ENCODE assay signal across 9 mouse cellular contexts in genomic region chr11:6033147-6033546, GRCm38 (mm10). TPM values are rescaled to one million over a fixed set of nuclear protein-coding genes. Genes with fewer than 3 reads are reported as not detected.
DNase-seq lines count a peak whose midpoint lies in the region; ATAC-seq and TF ChIP-seq lines count a peak whose summit lies in the region.
"Had no signal": no experiment of that assay in that cellular context is flagged by ENCODE, and none has a peak within 500 bp of the region (broad histone marks: within the 10 kb centered on the region; RNA-seq: fewer than 3 reads in every experiment).

No protein-coding gene starts in this region.

- H3K27ac ChIP-seq in cerebellum, adult 2 months (ENCODE audit: insufficient read depth, low read length) = peak overlapping the region; percentile 62
- H3K27ac ChIP-seq in kidney, adult 2 months (ENCODE audit: insufficient read depth, low read depth, low read length) = no peak overlapping the region
- H3K27ac ChIP-seq: limb, embryonic 13.5 days had no signal

- no peaks in the 10 kb centered on the region for H3K36me3 ChIP-seq in kidney, adult 2 months (ENCODE audit: control insufficient read depth, insufficient read depth, low read length)
- H3K36me3 ChIP-seq: limb, embryonic 13.5 days had no signal

- H3K4me3 ChIP-seq in cerebellum, adult 2 months (replicated peaks; ENCODE audit: insufficient read depth, low read depth, low read length) = no peak overlapping the region
- H3K4me3 ChIP-seq in kidney, adult 2 months (ENCODE audit: insufficient read depth, low read depth, low read length) = no peak overlapping the region
- H3K4me3 ChIP-seq: limb, embryonic 13.5 days had no signal

- DNase-seq in cerebellum, adult 2 months = peak; percentile 73 to 76
- peak; percentile 64 for DNase-seq in right cerebral cortex, postnatal 14 days
- no peak for DNase-seq in right cerebral cortex, postnatal 10 days (ENCODE audit: low spot score in 2 of 2)
- DNase-seq in cerebellum, adult 9-10 months = peak; percentile 86
- peak; percentile 56 for DNase-seq in kidney, adult 2 months
- peak; percentile 84 for DNase-seq in lung, postnatal 36 days
- peak; percentile 71 to 80 for DNase-seq in thymus, postnatal 36 days

- ATAC-seq in cerebellum, adult (ENCODE audit: insufficient number of reproducible peaks, low FRiP score, low TSS enrichment) = no peak

- H3K4me1 ChIP-seq in cerebellum, adult 2 months (ENCODE audit: control insufficient read depth, insufficient read depth, low read length) = peaks cover 76% of the 10 kb centered on the region
- no peaks in the 10 kb centered on the region for H3K4me1 ChIP-seq in kidney, adult 2 months (ENCODE audit: control insufficient read depth, insufficient read depth, low read length)
- H3K4me1 ChIP-seq: limb, embryonic 13.5 days had no signal

- no peaks in the 10 kb centered on the region for H3K27me3 ChIP-seq in cerebellum, adult 2 months (ENCODE audit: control insufficient read depth, insufficient read depth, low read length)
- no peaks in the 10 kb centered on the region for H3K27me3 ChIP-seq in kidney, adult 2 months (replicated peaks; ENCODE audit: control insufficient read depth, insufficient read depth, low read length)
- H3K27me3 ChIP-seq: limb, embryonic 13.5 days had no signal

- no peak for TF ChIP-seq POLR2A in cerebellum, adult 2 months (IDR thresholded peaks at IDR 0.05; ENCODE audit: borderline replicate concordance, insufficient read depth, low read length)
- TF ChIP-seq POLR2A in kidney, adult 2 months (IDR thresholded peaks at IDR 0.05; ENCODE audit: low read depth, low read length) = no peak

- TF ChIP-seq CTCF in cerebellum, adult 2 months (IDR thresholded peaks at IDR 0.05; ENCODE audit: borderline replicate concordance, insufficient read depth, low read depth, low read length) = peak; percentile 73
- TF ChIP-seq CTCF in kidney, adult 2 months (conservative IDR thresholded peaks at IDR 0.05; ENCODE audit: insufficient read depth, insufficient read length, low read depth, low read length) = peak; percentile 82

- WGBS in cerebellum, adult 2 months = 47% methylated on average over 3 of the region's 3 CpGs
- WGBS in kidney, adult 2 months = 76% methylated on average over 3 of the region's 3 CpGs

RNA-seq across cellular contexts. Expression of gene Camk2b, which starts 33.0 kb away (rescaled TPM):
- 479 and 518 TPM in 2 replicates for polyA plus RNA-seq in cerebellum, adult 2 months (2012; rRNA removed)
- 5.1 and 6.2 TPM in 2 replicates for polyA plus RNA-seq in kidney, adult 2 months (2012; rRNA removed)

Comparison
In these comparisons a context has a peak if more than half of its experiments do, and no peak if none do; other contexts are left out.
1. DNase-seq: peak in cerebellum, adult 2 months (2 of 2), right cerebral cortex, postnatal 14 days (single experiment), cerebellum, adult 9-10 months (single experiment), kidney, adult 2 months (single experiment), lung, postnatal 36 days (single experiment) and thymus, postnatal 36 days (2 of 2); none in right cerebral cortex, postnatal 10 days (0 of 2).
2. RNA of gene Camk2b, which starts 33.0 kb away (polyA plus RNA-seq): 479 to 518 TPM in cerebellum, adult 2 months; 5.1 to 6.2 TPM in kidney, adult 2 months; every median in the first group is over 10 times any median in the second.